Mouse (Mus musculus) ES-Bruce4 (cell line): ENCODE measurements around the gene Sun3. TPM values are rescaled to one million over a fixed set of nuclear protein-coding genes. Genes with fewer than 3 reads are reported as not detected.
A peak's percentile ranks its signal among the peaks of the same experiment; 100 is the strongest.

Source experiments
- H3K27ac ChIP-seq: 2 replicates; pipeline ENCODE4 v1.5.1; 2012; ENCODE audit warnings: low read length, inconsistent platforms; ENCODE audit not compliant: insufficient read depth
- H3K27me3 ChIP-seq: 2 replicates; pipeline ENCODE4 v1.6.1; 2012; ENCODE audit warnings: mild to moderate bottlenecking, low read length, inconsistent platforms; ENCODE audit not compliant: control insufficient read depth, poor library complexity, insufficient read depth, severe bottlenecking
- H3K36me3 ChIP-seq: 2 replicates; pipeline ENCODE4 v1.6.1; 2012; ENCODE audit warnings: inconsistent platforms, mild to moderate bottlenecking, low read length, moderate library complexity; ENCODE audit not compliant: control insufficient read depth, poor library complexity, insufficient read depth, severe bottlenecking
- H3K4me1 ChIP-seq: one replicate; pipeline ENCODE4 v1.8.1; 2011; ENCODE audit warnings: low read length; ENCODE audit not compliant: control insufficient read depth, insufficient read depth
- H3K4me3 ChIP-seq: 2 replicates; pipeline ENCODE4 v1.5.1; 2011; ENCODE audit warnings: low read depth, mild to moderate bottlenecking, low read length
- H3K9ac ChIP-seq: 2 replicates; pipeline ENCODE4 v1.6.1; 2012; ENCODE audit warnings: low read depth, mild to moderate bottlenecking, inconsistent platforms; ENCODE audit not compliant: poor library complexity, severe bottlenecking
- H3K9me3 ChIP-seq: replicated peaks from 2 replicates; pipeline ENCODE4 v1.6.1; 2012; ENCODE audit warnings: mild to moderate bottlenecking, low read length, inconsistent platforms; ENCODE audit not compliant: control insufficient read depth, poor library complexity, insufficient read depth, severe bottlenecking
- CTCF ChIP-seq: IDR thresholded peaks from one replicate; pipeline ENCODE4 v1.8.1; 2011; ENCODE audit warnings: low read depth, low read length
- EP300 ChIP-seq: IDR thresholded peaks from 2 replicates; pipeline ENCODE4 v1.6.1; 2011; ENCODE audit warnings: low read depth, low read length; ENCODE audit not compliant: insufficient read depth
- POLR2A ChIP-seq: IDR thresholded peaks from one replicate; pipeline ENCODE4 v1.8.1; 2011; ENCODE audit warnings: low read length; ENCODE audit not compliant: insufficient read depth
- polyA plus RNA-seq: library from polyadenylated mRNA; stranded (reverse); fragments of >200 nt; gene quantifications from 2 replicates; pipeline ENCODE4 v1.2.4, GENCODE M21; 2011; ENCODE audit warnings: low read depth; ENCODE audit not compliant: missing spikeins, insufficient read depth, insufficient read length

Gene Sun3
- polyA plus RNA-seq, 1 experiment, result not detected

DNA sequence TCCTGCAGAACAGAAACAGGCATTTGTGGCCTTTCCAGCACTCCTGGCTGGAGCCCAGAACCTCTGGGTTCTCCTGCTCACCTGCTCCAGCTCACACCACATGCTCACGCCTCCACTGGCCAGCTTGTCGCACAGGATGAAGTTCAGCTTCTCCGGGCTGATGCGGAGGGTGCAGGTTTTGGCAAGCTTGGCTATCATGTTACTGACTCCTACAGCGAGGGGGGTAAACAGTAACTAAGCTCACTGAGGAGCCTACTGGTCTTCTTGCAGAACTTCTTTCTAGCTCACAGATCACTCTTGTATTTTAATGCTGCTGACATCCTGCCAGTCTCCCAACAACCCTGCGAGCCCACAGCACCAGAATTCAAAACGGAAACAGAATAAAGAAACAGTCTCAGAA lies 38.4 kb downstream of the Sun3 start:
- Histone ChIP-seq H3K9me3 (no peaks in the 10 kb centered on the region), H3K9ac (peak overlapping the region; percentile 85)
- no peak for TF ChIP-seq CTCF
- no peak for TF ChIP-seq POLR2A

DNA sequence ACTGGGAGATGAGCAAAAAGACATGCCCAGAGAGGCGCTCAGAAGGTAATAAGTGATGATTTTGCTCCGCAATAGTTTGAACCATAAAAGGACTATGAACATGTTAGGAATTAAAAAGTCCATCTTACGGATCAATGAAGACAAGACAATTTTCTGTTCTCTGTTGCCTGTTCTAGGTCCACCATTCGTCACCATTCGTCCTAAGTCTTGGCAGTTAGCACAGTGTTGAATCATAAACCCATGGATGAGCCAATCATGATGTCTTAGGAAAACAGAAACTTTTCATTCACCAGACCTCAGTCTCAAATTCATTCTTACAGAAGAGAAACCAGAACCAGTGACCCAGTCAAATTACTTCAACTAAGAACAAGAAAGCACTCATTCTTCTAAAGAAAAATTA lies 40.0 kb downstream of the Sun3 start:
- H3K27me3 ChIP-seq, result no peaks in the 10 kb centered on the region
- H3K9ac ChIP-seq, result no peak overlapping the region
- TF ChIP-seq POLR2A, result no peak
- no peak overlapping the region for H3K4me3 ChIP-seq
- no peaks in the 10 kb centered on the region for H3K9me3 ChIP-seq
- peaks cover 31% of the 10 kb centered on the region for H3K36me3 ChIP-seq
- no peaks in the 10 kb centered on the region for H3K4me1 ChIP-seq
- H3K27ac ChIP-seq, result no peak overlapping the region

More for the DNA sequence above, 38.4 kb downstream of the Sun3 start:
- Histone ChIP-seq H3K4me3 (peak overlapping the region; percentile 94), H3K36me3 (peaks cover 16% of the 10 kb centered on the region), H3K4me1 (no peaks in the 10 kb centered on the region), H3K27ac (peak overlapping the region; percentile 42; the same call in 1 of the 2 replicates), H3K27me3 (peaks cover 2% of the 10 kb centered on the region; the same call in 1 of the 2 replicates)

DNA sequence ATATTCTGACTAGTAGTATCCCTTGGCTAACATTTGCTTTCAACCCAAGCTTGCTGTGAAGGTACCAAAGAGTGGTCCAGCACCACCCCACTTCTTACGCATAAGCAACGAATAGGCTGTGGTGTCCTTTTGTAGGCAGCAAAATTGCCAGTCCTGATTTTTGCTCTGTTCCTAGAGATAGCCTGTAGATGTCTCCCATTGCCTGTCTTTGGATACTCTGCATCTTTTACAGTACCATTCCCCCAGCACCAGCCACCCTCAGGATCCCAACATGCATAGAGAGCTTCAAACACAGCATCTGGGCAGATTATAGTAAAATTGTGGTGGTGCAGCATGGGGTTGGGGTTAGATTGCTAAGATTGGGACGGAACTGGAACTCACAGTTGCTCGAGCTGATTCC lies 60.7 kb downstream of the Sun3 start:
- no peak overlapping the region for H3K9ac ChIP-seq
- no peak overlapping the region for H3K27ac ChIP-seq
- H3K4me3 ChIP-seq, result no peak overlapping the region
- TF ChIP-seq CTCF, result no peak
- no peak for TF ChIP-seq POLR2A
- TF ChIP-seq EP300, result no peak
- peaks cover 4% of the 10 kb centered on the region for H3K4me1 ChIP-seq
- H3K36me3 ChIP-seq, result peaks cover 4% of the 10 kb centered on the region; the same call in 1 of the 2 replicates
- no peaks in the 10 kb centered on the region for H3K27me3 ChIP-seq
- no peaks in the 10 kb centered on the region for H3K9me3 ChIP-seq

DNA sequence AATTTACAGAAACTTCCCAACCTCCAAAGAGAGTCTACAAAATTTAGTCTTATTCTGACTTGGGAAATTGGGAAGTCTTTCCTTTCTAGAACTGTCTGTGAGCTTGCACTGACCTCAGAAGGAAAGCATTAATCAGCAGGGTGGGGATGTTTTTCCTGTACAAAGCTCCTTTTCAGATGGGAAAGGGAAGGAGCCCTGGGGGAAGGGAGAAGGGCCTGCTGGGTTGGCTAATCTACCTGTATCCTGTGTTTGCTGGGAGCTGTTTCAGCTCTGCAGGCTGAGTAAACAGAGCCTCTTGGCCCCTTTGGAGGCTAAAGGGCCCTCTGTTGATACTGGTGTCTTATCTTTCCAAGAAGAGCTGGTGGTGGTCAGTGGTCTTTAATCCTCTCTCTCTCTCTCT lies 62.7 kb downstream of the Sun3 start:
- H3K9ac ChIP-seq, result no peak overlapping the region
- no peaks in the 10 kb centered on the region for H3K27me3 ChIP-seq
- no peak overlapping the region for H3K4me3 ChIP-seq
- TF ChIP-seq POLR2A (no peak), EP300 (peak; percentile 81), CTCF (no peak)
- H3K36me3 ChIP-seq, result no peaks in the 10 kb centered on the region
- peak overlapping the region; percentile 49; the same call in 1 of the 2 replicates for H3K27ac ChIP-seq
- peaks cover 4% of the 10 kb centered on the region for H3K4me1 ChIP-seq
- no peaks in the 10 kb centered on the region for H3K9me3 ChIP-seq

DNA sequence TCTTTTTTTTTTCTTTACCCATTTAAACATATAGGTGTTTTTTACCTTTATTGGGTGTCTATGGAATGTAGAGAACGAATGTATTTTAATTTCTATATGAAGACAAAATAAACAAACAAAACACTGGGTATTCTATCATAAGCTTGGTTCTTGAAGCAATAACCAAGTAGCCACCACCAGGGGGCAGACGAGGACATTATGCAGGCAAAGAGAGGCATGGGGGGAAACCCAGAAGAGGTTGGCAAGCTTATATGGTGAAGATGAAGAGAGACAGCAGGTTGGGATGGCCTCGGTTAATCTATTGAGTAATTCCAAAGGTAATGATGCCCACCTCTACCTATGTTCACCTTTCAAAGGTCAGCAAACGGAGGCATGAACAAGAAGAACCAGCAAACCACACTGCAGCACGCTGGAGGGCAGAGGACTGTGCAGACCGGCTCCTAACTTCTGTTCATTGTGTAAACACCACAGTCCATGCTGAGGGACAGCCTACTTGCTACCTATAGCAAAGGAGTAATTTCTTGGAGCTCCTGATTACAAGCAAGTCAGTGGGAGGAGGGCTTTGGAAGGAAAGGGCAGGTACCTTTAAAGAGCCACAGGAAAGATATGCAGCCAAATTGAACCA lies 65.4 kb downstream of the Sun3 start:
- Histone ChIP-seq H3K4me3 (no peak overlapping the region), H3K36me3 (no peaks in the 10 kb centered on the region), H3K9me3 (no peaks in the 10 kb centered on the region), H3K27me3 (no peaks in the 10 kb centered on the region), H3K27ac (no peak overlapping the region), H3K9ac (no peak overlapping the region), H3K4me1 (peaks cover 4% of the 10 kb centered on the region)
- peak; percentile 48 for TF ChIP-seq CTCF
- no peak for TF ChIP-seq POLR2A

DNA sequence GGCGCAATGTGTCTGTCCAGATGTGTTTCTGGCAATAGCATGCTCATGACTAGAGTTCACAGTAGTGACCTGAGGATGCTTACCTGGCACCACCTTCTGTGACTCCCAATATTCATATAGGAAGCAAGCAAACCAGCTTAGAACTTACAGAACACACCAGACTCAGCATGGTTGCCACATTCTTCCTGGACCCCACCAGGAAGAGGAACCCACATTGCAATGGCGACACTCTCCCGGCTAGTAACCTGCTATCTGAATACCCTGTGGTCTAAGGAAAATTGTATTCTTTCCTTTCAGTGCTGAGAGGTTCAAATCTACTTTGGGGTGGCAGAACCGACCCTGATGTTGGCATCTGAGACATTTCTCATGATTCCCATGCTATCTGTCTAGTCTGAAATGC lies 70.6 kb downstream of the Sun3 start:
- Histone ChIP-seq H3K4me3 (no peak overlapping the region), H3K9ac (no peak overlapping the region), H3K27ac (no peak overlapping the region), H3K36me3 (no peaks in the 10 kb centered on the region), H3K4me1 (no peaks in the 10 kb centered on the region), H3K9me3 (no peaks in the 10 kb centered on the region), H3K27me3 (no peaks in the 10 kb centered on the region)
- no peak for TF ChIP-seq EP300
- TF ChIP-seq CTCF, result no peak
- no peak for TF ChIP-seq POLR2A
